Mouse (Mus musculus) adrenal gland, postnatal 10 days (tissue): ENCODE results near the gene Tnip2. TPM values are rescaled to one million over a fixed set of nuclear protein-coding genes. Genes with fewer than 3 reads are reported as not detected.

Source experiments
- DNase-seq: peaks from one replicate; pipeline ENCODE4 v3.0.0; 2021; ENCODE audit warnings: mixed read lengths
- long read RNA-seq, 2 experiments: library from polyadenylated mRNA; stranded (forward); transcript quantifications; one replicate each; pipeline ENCODE4 v2.0.0; 2021
- total RNA-seq, 2 experiments: library from RNA; stranded (reverse); gene quantifications; 2 replicates each; pipeline ENCODE4 v1.2.3; 2021

Tnip2 gene
- 10 to 100 TPM; 10.6 to 16.1 TPM for total RNA-seq
- long read RNA-seq, experiment 1, transcript Tnip2-202 (6 exons, 1,987 nt) = major isoform, 12 of 16 reads
- long read RNA-seq, experiment 1, partial matches to known transcripts = 0 of 16 reads
- long read RNA-seq, experiment 1, other reads (novel, unspliced or antisense) = 3 of 16 reads
- long read RNA-seq, experiment 2, transcript Tnip2-202 (6 exons, 1,987 nt) = major isoform, 7 of 11 reads
- long read RNA-seq, experiment 2, partial matches to known transcripts = 1 of 11 reads
- long read RNA-seq, experiment 2, other reads (novel, unspliced or antisense) = 3 of 11 reads

DNA sequence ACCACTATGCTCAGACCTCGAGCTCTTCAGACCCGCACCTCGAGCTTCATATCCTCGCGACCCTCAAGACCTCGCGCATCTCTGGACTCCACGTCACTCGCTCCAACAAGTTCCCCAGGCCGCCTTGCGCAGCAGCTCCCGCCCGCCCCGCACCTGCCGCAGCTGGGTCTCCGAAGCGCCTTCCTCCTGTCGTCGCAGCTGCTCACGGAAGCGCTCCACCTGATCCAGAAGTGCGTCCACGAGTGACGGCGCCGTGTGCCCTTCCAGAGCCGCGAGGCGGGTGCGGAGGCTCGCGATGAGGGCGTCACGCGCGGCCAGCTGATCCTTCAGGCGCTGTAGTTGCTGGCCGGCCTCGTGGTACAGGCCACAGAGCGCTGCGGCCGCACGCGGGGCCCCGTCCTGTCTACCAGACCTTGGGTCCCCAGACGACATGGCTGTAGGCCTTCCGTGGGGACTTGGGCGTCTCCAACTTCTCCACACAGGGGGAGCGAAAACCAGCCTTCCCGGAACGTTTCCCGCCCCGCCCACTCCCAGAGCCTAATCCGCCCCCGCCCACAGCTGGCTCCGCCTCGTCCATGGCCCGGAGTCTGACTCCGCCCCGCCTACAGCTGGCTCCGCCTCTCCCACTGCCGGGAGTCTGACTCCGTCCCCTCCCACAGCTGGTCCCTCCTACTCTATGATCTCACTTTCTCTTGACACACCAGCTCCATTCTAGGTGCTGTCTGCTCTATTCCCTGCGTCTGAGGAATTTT is at the start of gene Tnip2:
Gene Tnip2, minus strand, starts transcription at position 526 of the 752 bp plus-strand sequence.
- DNase-seq = peak; percentile 99

DNA sequence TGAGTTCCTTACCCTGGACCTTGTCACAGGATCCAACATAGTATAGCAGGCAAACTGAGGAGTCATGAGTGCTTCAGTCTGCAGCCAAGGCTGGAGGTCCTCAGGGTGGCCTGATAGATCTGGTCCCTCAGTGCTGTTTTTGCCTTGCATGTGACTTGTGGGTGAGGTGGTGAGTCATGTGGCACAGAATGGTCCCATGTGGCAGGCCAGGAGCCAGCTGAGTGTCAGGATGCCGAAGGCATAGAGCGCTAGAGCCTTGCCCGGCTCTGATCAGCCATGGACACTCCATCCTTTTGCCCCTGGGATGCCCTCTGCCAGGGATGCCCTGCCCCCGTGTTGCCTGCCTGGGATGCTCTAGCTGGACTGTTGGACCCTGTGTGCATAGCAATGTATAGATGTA is 38.0 kb upstream of the Tnip2 start:
- no peak for DNase-seq

DNA sequence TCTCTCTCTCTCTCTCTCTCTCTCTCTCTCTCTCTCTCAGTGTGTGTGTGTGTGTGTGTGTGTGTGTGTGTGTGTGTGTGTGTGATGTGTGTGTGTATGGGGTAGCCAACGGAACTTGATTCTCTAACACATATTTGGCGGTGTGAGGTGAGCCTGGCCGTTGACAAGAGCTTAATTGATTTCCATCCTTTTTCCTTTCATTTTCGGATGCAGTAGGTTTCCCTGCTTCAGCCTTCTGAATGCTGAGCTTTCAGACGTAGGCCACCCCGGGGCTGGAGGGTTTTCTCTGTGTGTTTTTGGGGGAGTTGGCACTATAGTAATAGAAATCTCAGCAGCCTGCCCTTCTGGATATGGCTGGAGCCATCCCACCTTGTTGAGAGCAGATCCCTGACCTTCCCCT is 36.5 kb upstream of the Tnip2 start:
- no peak for DNase-seq

DNA sequence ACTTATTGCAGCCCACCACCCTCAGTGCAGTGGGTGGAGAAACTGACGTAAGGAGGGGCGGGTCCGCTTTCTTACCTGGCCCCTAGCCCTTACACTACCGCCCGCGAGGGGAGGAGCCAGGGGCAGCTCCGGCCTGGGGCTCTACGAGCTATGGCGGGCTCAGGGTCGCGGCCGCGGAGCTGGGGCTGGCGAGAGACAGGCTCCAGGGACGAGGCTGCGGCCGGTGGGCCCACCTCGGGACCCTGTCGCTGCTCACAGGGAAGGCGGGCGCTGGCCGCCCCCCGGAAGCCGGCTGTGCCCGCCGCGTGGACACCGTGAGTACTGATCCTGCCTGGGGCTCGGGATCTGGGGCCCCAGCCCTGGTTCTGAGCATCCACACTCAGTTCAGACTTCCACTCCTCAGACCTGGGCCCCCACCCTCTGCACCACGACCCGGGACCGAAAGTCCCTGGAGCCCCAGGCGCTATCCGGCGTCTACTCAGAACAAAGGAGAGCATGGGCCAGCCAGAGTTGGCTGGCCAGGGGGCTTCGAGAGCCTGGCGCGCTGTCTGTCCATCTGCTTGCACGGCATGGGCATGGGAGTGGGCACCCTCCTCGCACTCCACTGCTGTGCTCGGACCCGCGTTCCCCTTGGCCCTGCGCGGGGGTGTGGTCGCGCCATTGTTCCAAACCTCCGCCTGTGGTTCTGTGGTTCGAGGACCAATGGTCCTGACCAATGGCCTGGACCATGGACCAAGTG is 35.9 kb upstream of the Tnip2 start:
- peak; percentile 53 for DNase-seq

DNA sequence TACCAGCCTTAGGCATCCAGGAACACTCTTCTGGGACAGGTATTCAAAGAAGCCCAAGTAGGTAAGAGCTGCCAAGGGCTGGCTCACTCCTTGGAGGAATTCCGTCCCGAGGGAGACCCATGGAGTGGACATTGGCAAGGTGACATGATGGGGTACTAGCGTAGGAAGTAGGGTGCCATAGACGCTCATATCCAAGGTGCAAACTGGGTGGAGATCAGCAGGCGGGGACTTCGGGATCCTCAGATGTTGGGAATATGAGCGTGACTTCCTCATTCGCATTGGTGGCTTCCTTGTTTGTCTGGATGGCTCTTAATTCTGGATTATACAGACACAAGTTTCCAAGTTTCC is 35.3 kb upstream of the Tnip2 start:
- no peak for DNase-seq

DNA sequence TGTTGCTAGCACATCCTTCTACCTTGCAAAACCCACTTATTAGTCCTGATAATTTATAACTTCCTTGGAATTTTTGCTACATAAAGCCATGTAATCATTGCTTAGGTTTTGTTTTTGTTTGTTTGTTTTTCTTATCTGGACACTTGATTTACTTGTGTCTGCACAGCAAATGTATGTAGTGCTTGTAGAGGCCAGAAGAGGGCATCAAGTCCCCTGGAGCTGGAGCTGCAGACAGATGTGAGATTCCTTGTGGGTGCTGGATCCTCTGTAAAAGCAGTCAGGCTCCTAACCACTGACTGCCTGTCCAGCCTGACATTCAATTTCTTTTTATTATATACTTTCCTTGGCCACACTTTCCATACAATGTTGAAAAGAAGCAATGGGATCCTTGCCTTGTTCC is 33.6 kb upstream of the Tnip2 start:
- DNase-seq = peak; percentile 46

DNA sequence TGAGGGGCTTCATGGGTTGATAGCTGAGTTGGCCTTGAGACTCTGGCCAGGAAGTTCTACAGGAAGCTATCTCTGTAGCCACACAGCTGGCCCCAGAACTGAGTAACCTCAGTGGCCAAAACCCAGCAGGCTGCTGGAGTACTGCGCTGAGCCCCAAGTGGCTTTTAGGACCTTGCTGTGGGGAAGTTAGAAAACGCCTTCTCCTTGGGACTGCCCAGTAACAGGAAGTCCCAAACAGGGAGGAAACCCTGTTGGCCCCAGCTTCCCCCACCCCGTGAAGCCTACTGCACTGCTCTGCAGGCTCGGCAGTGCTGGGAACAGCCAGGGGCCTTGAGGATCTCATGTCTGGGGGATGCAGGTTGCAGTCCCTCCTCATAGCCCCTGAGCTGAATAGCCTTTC is 29.3 kb upstream of the Tnip2 start:
- DNase-seq = no peak

DNA sequence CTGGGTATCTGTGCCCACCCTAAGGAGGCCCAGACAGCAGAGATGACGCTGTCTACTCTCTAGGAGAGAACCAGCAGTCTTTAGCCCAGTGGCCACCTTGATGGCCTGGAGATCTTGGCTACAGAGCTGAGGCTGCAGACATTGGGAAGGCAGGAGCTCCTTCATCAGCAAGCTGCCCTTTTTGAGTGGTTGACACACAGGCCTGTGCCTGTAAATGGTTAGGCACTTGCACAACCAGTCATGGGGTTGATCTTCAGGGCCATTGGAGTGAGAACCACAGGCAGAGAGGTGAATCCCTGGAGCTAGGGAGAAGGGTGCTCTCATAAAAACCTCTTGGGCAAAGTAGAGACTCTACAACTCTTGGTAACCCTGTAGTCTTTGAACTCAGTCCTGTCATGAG is 28.4 kb upstream of the Tnip2 start:
- DNase-seq = no peak

DNA sequence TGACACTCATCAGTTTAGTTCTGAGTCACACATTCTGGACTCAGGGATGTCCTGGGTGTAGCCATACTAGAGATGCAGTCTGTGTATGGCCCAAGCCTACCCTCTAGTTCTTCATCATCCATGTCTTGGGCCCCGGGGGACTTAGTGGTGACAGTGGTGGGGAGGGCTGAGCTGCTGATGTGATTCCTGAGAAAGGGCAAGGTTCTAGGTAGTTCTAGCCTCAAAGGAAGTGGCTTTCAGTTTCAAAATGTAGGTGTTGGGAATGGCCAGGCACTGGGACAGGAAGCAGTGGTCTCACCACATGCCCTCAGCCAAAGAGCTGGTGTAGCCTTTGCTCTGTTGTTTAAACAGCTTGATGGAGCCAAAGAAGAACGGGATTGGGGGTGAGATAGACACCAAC is 25.3 kb upstream of the Tnip2 start:
- DNase-seq = no peak

DNA sequence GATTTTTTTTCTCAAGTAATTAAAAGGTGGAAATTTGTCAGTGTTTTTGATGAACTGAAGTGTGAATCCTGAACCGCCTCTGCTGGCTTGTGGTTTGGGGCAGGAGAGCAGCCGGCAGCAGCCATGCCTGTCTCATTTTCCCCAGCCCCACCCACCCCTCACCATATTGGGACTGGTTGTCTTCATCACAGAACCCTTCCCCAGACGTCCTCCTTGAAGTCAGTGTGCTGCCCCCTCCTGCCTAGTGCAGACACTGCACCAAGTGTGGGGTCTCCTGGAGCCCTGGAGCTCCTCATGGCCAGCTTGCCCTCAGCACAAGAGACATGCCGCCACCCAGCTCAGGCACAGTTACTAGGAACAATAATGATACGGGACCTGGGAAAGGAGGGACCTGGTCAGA is 24.7 kb upstream of the Tnip2 start:
- DNase-seq = peak; percentile 49

DNA sequence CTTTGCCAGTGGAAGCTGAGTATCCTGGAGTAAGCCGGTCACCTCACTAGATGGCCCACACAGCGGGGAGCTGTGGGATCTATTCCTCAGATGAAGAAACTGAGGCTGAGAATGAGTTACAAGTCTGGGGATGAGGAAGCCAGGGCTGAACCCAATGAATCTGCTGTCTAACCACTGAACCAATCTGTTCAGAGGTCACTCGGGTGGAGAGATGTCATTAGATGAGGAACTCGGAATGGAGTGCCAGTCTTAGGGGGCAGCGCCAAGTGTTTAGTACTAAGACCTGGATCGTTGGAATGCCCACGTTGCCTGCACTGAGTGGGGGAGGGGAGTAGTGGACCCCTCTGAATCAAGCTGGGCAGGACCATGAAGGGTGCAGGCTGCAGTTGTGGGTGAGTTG is 24.3 kb upstream of the Tnip2 start:
- DNase-seq = no peak

DNA sequence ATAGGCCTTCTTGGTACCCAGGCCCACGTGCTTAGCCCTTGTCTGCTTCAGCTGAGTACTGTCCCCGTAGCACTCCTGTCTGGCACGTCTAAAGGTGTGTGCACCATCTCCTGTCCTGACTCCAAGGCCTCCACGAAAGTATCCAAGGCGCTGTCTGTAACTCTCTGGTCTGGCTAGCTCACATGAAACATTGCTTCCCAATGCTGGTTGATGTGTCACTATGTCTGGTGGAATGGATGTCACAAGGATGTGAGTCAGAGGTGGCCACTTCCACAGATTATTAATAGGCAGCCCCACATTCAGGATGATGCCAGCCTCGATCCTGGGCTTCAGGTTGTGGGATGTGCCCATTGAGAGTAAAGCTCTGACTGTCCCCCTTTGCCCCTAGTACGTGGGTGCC is 22.0 kb upstream of the Tnip2 start:
- DNase-seq = peak; percentile 32

DNA sequence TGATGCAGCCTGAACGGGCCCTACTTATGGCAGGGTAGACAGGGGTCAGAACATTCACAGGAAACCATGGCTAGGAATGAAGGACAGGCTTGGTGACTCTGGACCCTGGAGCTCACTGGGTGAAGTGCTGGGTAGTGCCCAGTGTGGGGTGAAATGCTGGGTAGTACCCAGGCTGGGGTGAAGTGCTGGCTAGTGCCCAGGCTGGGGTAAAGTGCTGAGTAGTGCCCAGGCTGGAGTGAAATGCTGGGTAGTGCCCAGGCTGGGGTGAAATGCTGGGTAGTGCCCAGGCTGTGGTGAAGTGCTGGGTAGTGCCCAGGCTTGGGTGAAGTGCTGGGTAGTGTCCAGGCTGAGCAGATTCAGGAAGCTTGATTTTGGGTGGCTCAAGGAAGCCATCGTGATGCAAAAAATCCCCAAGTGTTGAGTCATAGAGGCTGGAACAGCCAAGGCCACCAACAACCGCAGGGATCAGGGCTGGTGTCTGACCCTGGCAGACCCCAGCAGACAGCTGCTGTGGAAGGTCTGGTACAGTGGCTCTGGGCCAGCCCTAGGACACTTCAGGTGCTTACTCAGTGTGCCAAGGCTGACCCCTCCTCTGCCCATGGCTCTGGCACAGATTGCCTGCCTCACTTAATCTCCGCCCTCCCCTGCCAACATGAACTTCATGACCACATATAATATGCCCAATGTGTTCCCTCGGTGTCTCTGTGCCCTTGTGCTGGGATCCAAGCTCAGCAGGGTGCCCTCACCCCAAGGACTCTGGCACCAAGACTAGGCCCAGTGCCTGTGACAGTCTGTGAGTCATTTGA is 21.2 kb upstream of the Tnip2 start:
- DNase-seq = peak; percentile 78

DNA sequence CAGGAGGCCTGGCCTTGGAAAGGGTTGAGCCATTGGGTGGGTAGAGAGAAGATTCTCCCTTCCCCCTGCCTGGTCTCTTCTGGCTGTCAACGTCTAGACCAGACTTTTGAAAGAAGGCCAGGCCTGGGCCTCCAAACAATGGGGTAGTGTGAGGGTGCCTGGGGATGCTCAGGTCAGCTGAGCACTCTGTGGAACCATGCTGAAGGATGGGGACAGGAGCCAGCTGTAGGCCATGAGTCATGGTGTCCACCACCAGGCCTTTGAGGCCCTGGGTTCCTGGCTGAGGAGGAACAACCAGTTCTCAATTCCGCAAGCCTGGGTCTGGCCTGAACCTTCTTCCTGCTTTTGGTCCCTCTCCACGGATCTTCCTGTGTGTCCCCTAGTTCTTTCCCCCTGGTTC is 20.0 kb upstream of the Tnip2 start:
- DNase-seq = no peak

DNA sequence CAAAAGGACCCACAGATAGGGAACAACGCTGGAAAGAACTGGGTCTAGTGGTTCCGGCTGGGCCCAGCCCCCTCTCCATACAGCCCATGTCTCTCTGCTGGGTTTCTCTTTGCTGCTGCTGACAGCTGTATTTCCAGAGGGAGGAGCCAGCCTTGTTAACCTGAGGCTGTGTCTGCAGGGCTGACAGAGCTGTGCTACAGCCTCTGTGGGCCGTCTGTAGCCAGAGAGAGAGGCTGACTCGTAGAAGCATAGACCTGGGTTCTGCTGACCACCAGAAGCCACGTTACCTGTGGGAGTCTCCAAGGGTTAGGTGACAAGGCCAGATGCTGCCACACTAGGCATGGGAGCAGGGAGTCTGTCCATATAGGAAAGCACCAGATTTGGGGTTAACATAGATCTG is 19.3 kb upstream of the Tnip2 start:
- no peak for DNase-seq

DNA sequence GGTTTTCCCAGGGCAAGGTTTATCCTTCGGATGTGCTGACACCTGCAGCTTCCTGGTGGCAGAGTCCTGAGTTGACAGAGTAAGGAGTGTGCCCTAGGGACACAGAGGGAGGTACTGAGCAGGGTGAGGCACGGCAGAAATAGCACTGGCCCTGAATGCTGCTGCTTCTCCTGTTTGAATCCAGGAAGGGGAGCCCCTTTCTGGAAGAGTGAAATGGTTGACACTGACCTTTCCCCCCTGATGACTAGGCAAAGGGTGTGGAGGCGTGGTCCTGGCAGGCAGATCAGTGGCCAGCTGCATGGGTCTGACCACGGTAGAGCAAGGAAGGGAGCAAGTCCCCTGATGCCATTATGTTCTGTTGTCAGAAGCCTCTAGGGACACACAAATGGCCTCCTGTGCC is 16.9 kb upstream of the Tnip2 start:
- DNase-seq = peak; percentile 41

DNA sequence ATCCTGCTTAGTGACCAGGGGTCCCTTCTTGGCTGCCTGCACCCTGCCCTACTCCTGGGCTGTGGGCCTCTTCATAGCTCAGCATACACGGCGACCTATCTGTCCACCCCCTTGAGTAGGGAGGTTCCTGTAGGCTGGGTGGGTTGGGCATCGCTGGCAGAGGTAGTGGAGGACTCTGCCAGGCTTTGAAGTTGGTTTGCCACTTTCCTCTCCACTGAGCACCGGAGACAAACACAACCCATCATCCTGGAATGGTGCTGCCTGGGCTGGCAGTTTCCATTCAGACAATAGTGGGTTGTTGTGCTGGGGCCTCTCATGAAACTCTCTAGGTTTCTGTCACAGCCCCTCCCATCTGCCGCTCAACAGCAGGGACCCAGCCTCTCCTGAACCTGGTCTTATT is 16.3 kb upstream of the Tnip2 start:
- DNase-seq = no peak

DNA sequence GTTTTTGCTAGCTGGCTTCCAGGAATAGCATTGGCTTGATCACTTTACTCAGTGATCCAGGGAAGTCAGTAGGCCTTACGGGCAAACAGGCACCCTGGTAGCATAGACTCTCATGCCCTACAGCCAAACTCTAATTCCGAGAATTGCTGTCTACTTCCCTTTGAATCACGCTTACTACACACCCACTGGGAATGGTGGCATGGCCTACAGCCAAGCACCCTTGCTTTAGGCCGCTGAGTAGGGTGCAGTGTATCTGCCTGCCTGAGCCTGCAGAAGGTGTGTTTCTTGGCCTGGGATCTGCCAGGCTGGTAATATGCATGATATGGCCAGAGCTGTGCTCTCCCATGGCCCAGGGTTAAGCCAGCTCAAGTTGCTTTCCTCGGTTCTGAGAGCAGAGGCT is 14.9 kb upstream of the Tnip2 start:
- DNase-seq = no peak

DNA sequence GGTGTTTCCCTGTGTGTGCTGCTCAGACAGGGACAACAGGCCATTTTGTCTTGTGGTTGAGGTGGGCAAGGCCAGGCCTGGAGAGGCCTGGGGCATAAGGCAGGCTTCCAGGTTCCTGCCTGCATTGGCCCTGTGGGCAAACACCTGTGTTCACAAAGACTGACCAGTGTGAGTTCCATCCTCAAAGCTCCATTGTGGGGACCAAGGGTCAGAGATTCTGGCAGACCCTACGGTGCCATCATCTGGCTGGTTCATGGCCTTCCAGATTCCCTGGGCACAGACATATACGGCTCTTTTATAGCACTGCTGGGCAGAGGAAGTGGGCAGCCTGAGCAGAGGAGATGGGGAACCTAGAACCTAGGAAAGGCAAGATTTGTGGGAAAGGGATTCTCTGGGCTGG is 13.6 kb upstream of the Tnip2 start:
- DNase-seq = no peak

DNA sequence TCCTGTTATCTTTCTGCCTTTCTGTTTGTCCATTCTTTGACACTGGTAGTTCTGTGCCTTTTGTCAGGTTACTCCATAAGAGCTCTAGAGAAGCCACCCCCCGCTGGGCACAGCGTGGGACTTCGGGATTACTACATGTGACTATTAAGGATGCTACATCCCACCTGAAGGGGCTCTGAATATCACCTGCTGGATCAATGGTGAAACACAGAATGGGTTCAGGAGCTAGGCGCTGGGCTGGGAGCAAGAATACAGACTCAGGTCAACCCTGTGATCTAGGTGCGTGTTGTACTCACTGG is 12.6 kb upstream of the Tnip2 start:
- no peak for DNase-seq

DNA sequence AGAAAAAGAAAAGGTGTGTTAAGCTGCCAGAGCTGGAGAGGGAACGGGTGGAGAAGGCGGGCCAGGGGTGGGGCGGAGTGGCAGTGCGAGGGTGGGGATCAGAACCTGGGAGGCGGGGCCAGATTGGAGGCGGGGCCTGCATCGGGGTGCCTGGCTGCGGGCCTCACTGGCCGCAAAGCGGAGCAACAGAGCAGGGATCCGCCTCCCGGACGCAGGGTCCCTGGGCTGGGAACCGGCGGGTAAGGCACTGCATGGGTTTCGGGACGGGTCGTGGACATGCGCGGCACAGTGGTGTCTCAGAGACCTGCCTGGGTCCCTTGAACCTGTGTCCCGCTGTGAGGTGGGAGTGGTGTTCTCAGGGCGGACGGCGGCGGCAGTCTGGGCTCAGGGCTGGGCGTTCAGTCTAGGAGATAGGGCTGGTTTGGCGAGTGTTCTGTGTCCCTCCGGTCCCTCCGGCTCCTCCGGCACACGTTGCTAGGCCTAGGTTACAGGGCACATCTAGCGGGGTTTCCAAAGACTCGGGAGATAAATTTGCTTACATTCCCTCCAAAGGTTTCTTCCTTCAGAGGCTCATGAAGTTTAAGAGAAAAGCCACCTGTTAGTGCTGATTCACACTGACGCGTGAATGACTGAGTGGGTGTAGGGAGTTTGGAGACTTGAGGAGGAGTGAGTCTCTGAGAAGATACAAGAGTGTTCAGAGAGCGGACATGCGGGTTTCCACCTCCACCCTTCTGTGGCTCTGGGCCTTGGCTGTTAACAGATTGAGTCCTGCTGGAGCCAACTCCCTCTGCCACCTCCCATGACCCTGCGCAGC is 12.1 kb upstream of the Tnip2 start, which contains the start of gene Sh3bp2:
Gene Sh3bp2, plus strand, starts transcription at position 176 of the 814 bp plus-strand sequence.
- peak; percentile 99 for DNase-seq

DNA sequence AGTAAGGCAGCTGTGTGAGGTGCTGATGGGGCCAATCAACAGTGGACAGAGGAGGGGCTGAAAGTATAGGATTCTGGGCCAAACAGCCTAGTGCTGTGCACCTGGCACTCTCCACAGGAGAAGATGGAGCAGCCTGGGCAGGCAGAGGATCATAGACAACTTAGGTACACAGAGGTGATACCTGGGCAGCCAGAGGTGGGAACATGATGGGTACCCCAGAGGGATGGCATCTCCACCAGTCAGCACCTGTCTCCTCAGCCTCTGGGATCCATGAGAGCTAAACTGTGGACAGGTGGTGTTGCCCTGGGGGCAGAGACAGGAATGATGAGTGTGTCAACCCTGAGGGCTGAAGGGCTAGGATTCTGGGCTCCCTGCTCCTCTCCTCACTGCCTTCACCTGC is 10.7 kb upstream of the Tnip2 start:
- DNase-seq = no peak
